Mouse (Mus musculus) heart, embryonic 11.5 days (tissue): ENCODE data around the gene Sdk2. TPM values are rescaled to one million over a fixed set of nuclear protein-coding genes. Genes with fewer than 3 reads are reported as not detected.

Experiments used
- ATAC-seq: fragments of 200-750 bp; cut with Nextera tagmentation; replicated peaks from 2 replicates; pipeline ENCODE4 v1.8.0; 2017; ENCODE audit warnings: moderate library complexity; ENCODE audit not compliant: insufficient number of reproducible peaks, low FRiP score, low TSS enrichment
- H3K27ac ChIP-seq: fragments of 300-500 bp; sonication (generic); 2 replicates; pipeline ENCODE4 v1.5.1; 2014; ENCODE audit warnings: mild to moderate bottlenecking, low read depth, low read length
- H3K27me3 ChIP-seq: fragments of 300-500 bp; sonication (generic); 2 replicates; pipeline ENCODE4 v1.6.1; 2014; ENCODE audit warnings: mild to moderate bottlenecking, low read length, mixed read lengths; ENCODE audit not compliant: control insufficient read depth, insufficient read depth
- H3K36me3 ChIP-seq: fragments of 300-500 bp; sonication (generic); 2 replicates; pipeline ENCODE4 v1.6.1; 2014; ENCODE audit warnings: mild to moderate bottlenecking, low read length, moderate library complexity, mixed read lengths; ENCODE audit not compliant: control insufficient read depth, insufficient read depth
- H3K4me1 ChIP-seq: fragments of 300-500 bp; sonication (generic); 2 replicates; pipeline ENCODE4 v1.6.1; 2014; ENCODE audit warnings: low read length; ENCODE audit not compliant: control insufficient read depth, insufficient read depth
- H3K4me2 ChIP-seq: fragments of 300-500 bp; sonication (generic); 2 replicates; pipeline ENCODE4 v1.6.1; 2014; ENCODE audit warnings: mild to moderate bottlenecking, moderate library complexity
- H3K4me3 ChIP-seq: fragments of 300-500 bp; sonication (generic); 2 replicates; pipeline ENCODE4 v1.5.1; 2014; ENCODE audit warnings: low read depth, low read length
- H3K9ac ChIP-seq: fragments of 300-500 bp; sonication (generic); 2 replicates; pipeline ENCODE4 v1.6.1; 2014; ENCODE audit warnings: mild to moderate bottlenecking, low read depth, low read length, moderate library complexity
- H3K9me3 ChIP-seq: fragments of 300-500 bp; sonication (generic); replicated peaks from 2 replicates; pipeline ENCODE4 v1.6.1; 2016; ENCODE audit warnings: low read length; ENCODE audit not compliant: control insufficient read depth
- WGBS: fragments of 180-500 bp; shearing (Covaris S2); extraction: QIAGEN DNeasy Blood & Tissue Kit; methylation state at CpG from one replicate; pipeline ENCODE4 v1.1.7; 2014; ENCODE audit not compliant: insufficient replicate concordance; 5-methylcytosine and 5-hydroxymethylcytosine counted together
- polyA plus RNA-seq: library from polyadenylated mRNA; unstranded; fragments of >200 nt; fragmentation: Nextera tagmentation; extraction: Ambion mirVana; gene quantifications from 2 replicates; pipeline ENCODE4 v1.2.1, GENCODE M21; 2014

The Sdk2 gene
- 1.8 and 1.9 TPM in 2 replicates for polyA plus RNA-seq

GRCm38 (mm10) chr11:114066951-114067762 is at the start of gene Sdk2:
Gene Sdk2, minus strand, starts transcription at chr11:114067046.
- no peaks in the 10 kb centered on the region for H3K36me3 ChIP-seq
- ATAC-seq = peak; percentile 66

GRCm38 (mm10) chr11:114115077-114115476 is 48.2 kb upstream of the Sdk2 start:
- H3K4me1 ChIP-seq = peaks cover 14% of the 10 kb centered on the region
- ATAC-seq = no peak
- H3K9me3 ChIP-seq = no peaks in the 10 kb centered on the region
- H3K4me3 ChIP-seq = no peak overlapping the region
- H3K4me2 ChIP-seq = no peak overlapping the region
- 75% methylated on average over 13 of the region's 13 CpGs for WGBS
- no peak overlapping the region for H3K27ac ChIP-seq
- H3K36me3 ChIP-seq = no peaks in the 10 kb centered on the region
- no peak overlapping the region for H3K9ac ChIP-seq
- no peaks in the 10 kb centered on the region for H3K27me3 ChIP-seq

More at GRCm38 (mm10) chr11:114066951-114067762, at the start of gene Sdk2:
- peak within 1 kb of the TSS; percentile 73 for H3K9ac ChIP-seq
- H3K4me1 ChIP-seq = peaks cover 11% of the 10 kb centered on the region
- peak within 1 kb of the TSS; percentile 76 for H3K27ac ChIP-seq
- no peaks in the 10 kb centered on the region for H3K9me3 ChIP-seq
- H3K4me2 ChIP-seq = peak within 1 kb of the TSS; percentile 99
- 3% methylated on average over 31 of the region's 52 CpGs for WGBS
- peaks cover 29% of the 10 kb centered on the region for H3K27me3 ChIP-seq
- peak within 1 kb of the TSS; percentile 67 for H3K4me3 ChIP-seq

- Histone ChIP-seq H3K9me3 (no peaks in the 10 kb centered on the region), H3K27ac (no peak overlapping the region), H3K4me1 (peaks cover 14% of the 10 kb centered on the region), H3K4me3 (no peak overlapping the region), H3K4me2 (no peak overlapping the region), H3K27me3 (no peaks in the 10 kb centered on the region), H3K9ac (no peak overlapping the region), H3K36me3 (no peaks in the 10 kb centered on the region)
- WGBS = 69% methylated on average over 12 of the region's 12 CpGs
- ATAC-seq = no peak
Observed at GRCm38 (mm10) chr11:114114674-114115073, 47.8 kb upstream of the Sdk2 start.

GRCm38 (mm10) chr11:114110851-114111250 is 44.0 kb upstream of the Sdk2 start:
- Histone ChIP-seq H3K4me1 (peaks cover 14% of the 10 kb centered on the region), H3K36me3 (no peaks in the 10 kb centered on the region), H3K4me2 (no peak overlapping the region), H3K9ac (no peak overlapping the region), H3K27ac (no peak overlapping the region), H3K9me3 (no peaks in the 10 kb centered on the region), H3K4me3 (no peak overlapping the region), H3K27me3 (no peaks in the 10 kb centered on the region)
- WGBS = 64% methylated on average over 3 of the region's 3 CpGs
- ATAC-seq = no peak

- Histone ChIP-seq H3K36me3 (no peaks in the 10 kb centered on the region), H3K4me3 (no peak overlapping the region), H3K4me2 (no peak overlapping the region), H3K27ac (no peak overlapping the region), H3K4me1 (no peaks in the 10 kb centered on the region), H3K27me3 (no peaks in the 10 kb centered on the region), H3K9ac (no peak overlapping the region), H3K9me3 (no peaks in the 10 kb centered on the region)
- WGBS = 59% methylated on average over 7 of the region's 7 CpGs
- no peak for ATAC-seq
Observed at GRCm38 (mm10) chr11:114093636-114094035, 26.8 kb upstream of the Sdk2 start.

- no peak overlapping the region for H3K4me3 ChIP-seq
- no peak overlapping the region for H3K4me2 ChIP-seq
- H3K9ac ChIP-seq = no peak overlapping the region
- no peaks in the 10 kb centered on the region for H3K9me3 ChIP-seq
- no peaks in the 10 kb centered on the region for H3K27me3 ChIP-seq
- H3K36me3 ChIP-seq = no peaks in the 10 kb centered on the region
- no peaks in the 10 kb centered on the region for H3K4me1 ChIP-seq
- no peak overlapping the region for H3K27ac ChIP-seq
- no peak for ATAC-seq
- 53% methylated on average over 7 of the region's 7 CpGs for WGBS
Observed at GRCm38 (mm10) chr11:114093175-114093574, 26.3 kb upstream of the Sdk2 start.

- Histone ChIP-seq H3K9ac (no peak overlapping the region), H3K27ac (no peak overlapping the region), H3K4me1 (no peaks in the 10 kb centered on the region; the same call in 1 of the 2 replicates), H3K9me3 (peaks cover under 1% of the 10 kb centered on the region; the same call in 1 of the 2 replicates), H3K27me3 (no peaks in the 10 kb centered on the region), H3K4me3 (no peak overlapping the region), H3K36me3 (no peaks in the 10 kb centered on the region), H3K4me2 (no peak overlapping the region)
- ATAC-seq = no peak
- 66% methylated on average over 9 of the region's 9 CpGs for WGBS
Observed at GRCm38 (mm10) chr11:114080606-114081005, 13.8 kb upstream of the Sdk2 start.

GRCm38 (mm10) chr11:114072644-114073043 is 5.8 kb upstream of the Sdk2 start:
- Histone ChIP-seq H3K27me3 (peaks cover 9% of the 10 kb centered on the region; the same call in 1 of the 2 replicates), H3K4me2 (peak overlapping the region; percentile 34; the same call in 1 of the 2 replicates), H3K4me1 (peaks cover 3% of the 10 kb centered on the region; the same call in 1 of the 2 replicates), H3K9ac (no peak overlapping the region), H3K9me3 (0 out of 2 replicates have a peak, but pooled peaks cover 2% of the 10 kb centered on the region), H3K27ac (no peak overlapping the region), H3K4me3 (no peak overlapping the region), H3K36me3 (no peaks in the 10 kb centered on the region)
- WGBS = 65% methylated on average over 10 of the region's 10 CpGs
- ATAC-seq = no peak
